Mouse (Mus musculus) lung, adult 2 months (tissue): ENCODE results near the gene Srrt.

Source experiments
- CTCF ChIP-seq: fragments of 200-500 bp; IDR thresholded peaks from 2 replicates; pipeline ENCODE4 v1.5.1; 2011; ENCODE audit warnings: mild to moderate bottlenecking, low read length, control low read depth; ENCODE audit not compliant: insufficient read depth
- POLR2A ChIP-seq: fragments of 200-500 bp; IDR thresholded peaks from 2 replicates; pipeline ENCODE4 v1.6.1; 2011; ENCODE audit warnings: low read depth, mild to moderate bottlenecking, control low read depth, low read length, borderline replicate concordance; ENCODE audit errors: extremely low read depth

- no peak for TF ChIP-seq CTCF
- no peak for TF ChIP-seq POLR2A
Measured at GRCm38 (mm10) chr5:137334317-137334716, 26.8 kb upstream of the Srrt start.
